Mouse (Mus musculus): Measurements from ENCODE around the gene Wasf2. TPM values are rescaled to one million over a fixed set of nuclear protein-coding genes. Genes with fewer than 3 reads are reported as not detected.

The Wasf2 gene
- polyA plus RNA-seq, 1 experiment from 2014 or later: 77.4 TPM

DNA sequence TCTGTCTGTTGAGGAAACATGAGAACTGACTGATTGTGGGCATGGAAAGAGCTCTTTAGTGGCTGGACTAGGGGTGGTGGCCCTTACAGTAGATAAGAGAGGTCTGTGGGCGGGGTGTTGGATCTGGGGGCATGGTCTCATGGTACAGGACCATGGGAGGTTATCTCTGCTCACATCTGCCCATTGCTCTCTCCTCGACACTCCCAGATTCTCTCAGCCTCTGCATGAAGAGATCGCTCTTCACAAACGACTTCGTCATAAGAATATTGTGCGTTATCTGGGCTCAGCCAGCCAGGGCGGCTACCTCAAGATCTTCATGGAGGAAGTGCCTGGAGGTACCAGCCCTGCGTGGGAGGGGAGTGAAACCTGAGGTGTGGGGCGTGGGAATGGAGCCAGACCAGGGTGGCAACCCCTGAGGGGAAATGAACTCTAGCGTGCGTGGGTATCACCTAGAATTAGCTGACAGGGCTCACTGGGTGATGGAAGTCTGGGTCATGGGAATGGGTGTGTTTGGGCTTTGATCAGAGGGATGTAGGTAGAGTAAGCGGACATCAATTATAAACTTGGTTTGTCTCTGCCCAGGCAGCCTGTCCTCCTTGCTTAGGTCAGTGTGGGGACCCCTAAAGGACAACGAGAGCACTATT is 117.6 kb downstream of the Wasf2 start:
- Histone ChIP-seq H3K27ac (ENCODE audit: low read length) (no peak overlapping the region), H3K4me2 (replicated peaks; ENCODE audit: low read depth, low read length) (no peak overlapping the region), H3K27me3 (ENCODE audit: insufficient read depth, low read length) (peaks cover 46% of the 10 kb centered on the region), H3K4me1 (ENCODE audit: insufficient read depth, low read length) (peaks cover 24% of the 10 kb centered on the region), H3K4me3 (ENCODE audit: low read length) (no peak overlapping the region), H3K9me3 (ENCODE audit: low read length) (no peaks in the 10 kb centered on the region), H3K9ac (replicated peaks; ENCODE audit: low read length) (no peak overlapping the region), H3K36me3 (ENCODE audit: insufficient read depth, low read length) (no peaks in the 10 kb centered on the region)
- no peak for ATAC-seq (ENCODE audit: low FRiP score, low TSS enrichment)
- WGBS: 56% methylated on average over 13 of the region's 13 CpGs

Small RNA genes lying within 50 kb of the gene (microRNA-seq; reads per million reads assigned to microRNA genes)
- 0.79 reads per million for gene Mir7017

Other genes with a start within 250 kb of the Wasf2 start
- 59.9 and 61.8 TPM in 2 replicates for gene Stx12, start 246.0 kb upstream of the Wasf2 start, polyA plus RNA-seq (2015; fragmentation: Nextera tagmentation; extraction: Ambion mirVana)
- gene Fam76a, start 207.9 kb upstream of the Wasf2 start, polyA plus RNA-seq (2015; fragmentation: Nextera tagmentation; extraction: Ambion mirVana): 37.7 and 42.8 TPM in 2 replicates
- gene Fgr, start 156.4 kb upstream of the Wasf2 start, polyA plus RNA-seq (2015; fragmentation: Nextera tagmentation; extraction: Ambion mirVana): 0.44 and 0.58 TPM in 2 replicates
- gene Ahdc1, start 119.2 kb upstream of the Wasf2 start, polyA plus RNA-seq (2015; fragmentation: Nextera tagmentation; extraction: Ambion mirVana): 9.8 and 11.7 TPM in 2 replicates
- 13.2 and 16.8 TPM in 2 replicates for gene Cd164l2, start 81.6 kb downstream of the Wasf2 start, polyA plus RNA-seq (2015; fragmentation: Nextera tagmentation; extraction: Ambion mirVana)
- gene Gpr3, start 82.0 kb downstream of the Wasf2 start, polyA plus RNA-seq (2015; fragmentation: Nextera tagmentation; extraction: Ambion mirVana): 0.10 and 0.15 TPM in 2 replicates
- gene Map3k6, start 110.3 kb downstream of the Wasf2 start, polyA plus RNA-seq (2015; fragmentation: Nextera tagmentation; extraction: Ambion mirVana): 3.8 TPM in 2 replicates
- gene Sytl1, start 132.6 kb downstream of the Wasf2 start, polyA plus RNA-seq (2015; fragmentation: Nextera tagmentation; extraction: Ambion mirVana): 1.1 and 1.5 TPM in 2 replicates
- 90.4 and 97.7 TPM in 2 replicates for gene Tmem222, start 147.3 kb downstream of the Wasf2 start, polyA plus RNA-seq (2015; fragmentation: Nextera tagmentation; extraction: Ambion mirVana)
- 12.9 and 14.4 TPM in 2 replicates for gene Wdtc1, start 223.0 kb downstream of the Wasf2 start, polyA plus RNA-seq (2015; fragmentation: Nextera tagmentation; extraction: Ambion mirVana)
- 9.5 and 10.7 TPM in 2 replicates for gene Slc9a1, start 239.2 kb downstream of the Wasf2 start, polyA plus RNA-seq (2015; fragmentation: Nextera tagmentation; extraction: Ambion mirVana)

Measured in kidney, embryonic 16.5 days (tissue).